ENCODE assay signal across 26 mouse cellular contexts in genomic region chr8:112581473-112581872, GRCm38 (mm10). TPM values are rescaled to one million over a fixed set of nuclear protein-coding genes. Genes with fewer than 3 reads are reported as not detected.
DNase-seq lines count a peak whose midpoint lies in the region; ATAC-seq lines count a peak whose summit lies in the region.
"Had no signal": no experiment of that assay in that cellular context is flagged by ENCODE, and none has a peak within 500 bp of the region (broad histone marks: within the 10 kb centered on the region; RNA-seq: fewer than 3 reads in every experiment).

No protein-coding gene starts in this region.

- no peak overlapping the region for H3K4me2 ChIP-seq in forebrain, embryonic 16.5 days (ENCODE audit: low read length)
- H3K4me2 ChIP-seq: forebrain, embryonic 15.5 days; heart, embryonic 15.5 days; hindbrain, embryonic 15.5 days; intestine, embryonic 15.5 days; limb, embryonic 12.5 days; liver, embryonic 12.5 days; neural tube, embryonic 13.5 days had no signal

- peak overlapping the region; percentile 41; the same call in 1 of the 2 replicates for H3K27ac ChIP-seq in forebrain, embryonic 16.5 days (ENCODE audit: low read length)
- H3K27ac ChIP-seq in forebrain, embryonic 10.5 days = no peak overlapping the region
- H3K27ac ChIP-seq: forebrain, embryonic 15.5 days; heart, embryonic 15.5 days; hindbrain, embryonic 15.5 days; intestine, embryonic 15.5 days; limb, embryonic 12.5 days; liver, embryonic 12.5 days; neural tube, embryonic 13.5 days had no signal

- no peaks in the 10 kb centered on the region for H3K36me3 ChIP-seq in forebrain, embryonic 16.5 days (ENCODE audit: control insufficient read depth, insufficient read depth)
- no peaks in the 10 kb centered on the region for H3K36me3 ChIP-seq in forebrain, embryonic 10.5 days (replicated peaks)
- H3K36me3 ChIP-seq: forebrain, embryonic 15.5 days; heart, embryonic 15.5 days; hindbrain, embryonic 15.5 days; intestine, embryonic 15.5 days; limb, embryonic 12.5 days; liver, embryonic 12.5 days; neural tube, embryonic 13.5 days had no signal

- no peak overlapping the region for H3K4me3 ChIP-seq in forebrain, embryonic 16.5 days (replicated peaks; ENCODE audit: low read length)
- no peak overlapping the region for H3K4me3 ChIP-seq in forebrain, embryonic 10.5 days
- H3K4me3 ChIP-seq: forebrain, embryonic 15.5 days; heart, embryonic 15.5 days; hindbrain, embryonic 15.5 days; intestine, embryonic 15.5 days; limb, embryonic 12.5 days; liver, embryonic 12.5 days; megakaryocyte, embryonic 14.5 days; myocyte; neural tube, embryonic 13.5 days had no signal

- H3K9me3 ChIP-seq in forebrain, embryonic 16.5 days (ENCODE audit: control insufficient read depth, low read length) = no peaks in the 10 kb centered on the region
- no peaks in the 10 kb centered on the region for H3K9me3 ChIP-seq in forebrain, embryonic 10.5 days
- H3K9me3 ChIP-seq: forebrain, embryonic 15.5 days; heart, embryonic 15.5 days; hindbrain, embryonic 15.5 days; intestine, embryonic 15.5 days; limb, embryonic 12.5 days; neural tube, embryonic 13.5 days had no signal

- DNase-seq in forebrain, embryonic 10.5 days (ENCODE audit: extremely low spot score, low spot score) = no peak
- peak; percentile 96 for DNase-seq in brain, adult 2 months (ENCODE audit: low read depth, low spot score)
- peak; percentile 84 to 89 for DNase-seq in cerebellum, adult 18-20 months
- peak; percentile 85 to 92 for DNase-seq in cerebellum, postnatal 14 days
- no peak for DNase-seq in frontal cortex, adult 2 months (ENCODE audit: extremely low spot score in 1 of 2, low spot score in 1 of 2)
- DNase-seq: adrenal gland, postnatal 10 days; gastrocnemius, postnatal 36 days; heart, postnatal 36 days; kidney, adult 9 months; kidney, postnatal 14 days; lung, adult 2 months; lung, postnatal 14 days; midbrain, embryonic 14.5 days; thymus, adult 18-20 months; thymus, postnatal 36 days had no signal

- no peaks in the 10 kb centered on the region for H3K27me3 ChIP-seq in forebrain, embryonic 16.5 days (replicated peaks; ENCODE audit: control insufficient read depth, insufficient read depth, low read length)
- no peaks in the 10 kb centered on the region for H3K27me3 ChIP-seq in forebrain, embryonic 10.5 days (ENCODE audit: poor library complexity, severe bottlenecking)
- H3K27me3 ChIP-seq: forebrain, embryonic 15.5 days; heart, embryonic 15.5 days; hindbrain, embryonic 15.5 days; intestine, embryonic 15.5 days; limb, embryonic 12.5 days; liver, embryonic 12.5 days; megakaryocyte, embryonic 14.5 days; neural tube, embryonic 13.5 days had no signal

- no peak overlapping the region for H3K9ac ChIP-seq in forebrain, embryonic 16.5 days (replicated peaks; ENCODE audit: low read depth, low read length)
- H3K9ac ChIP-seq: forebrain, embryonic 15.5 days; heart, embryonic 15.5 days; hindbrain, embryonic 15.5 days; intestine, embryonic 15.5 days; limb, embryonic 12.5 days; liver, embryonic 12.5 days; neural tube, embryonic 13.5 days had no signal

- 41% methylated on average over 6 of the region's 6 CpGs for WGBS in forebrain, embryonic 16.5 days
- WGBS in forebrain, embryonic 10.5 days = 84% methylated on average over 6 of the region's 6 CpGs

- peak; percentile 47; the same call in 1 of the 2 replicates for ATAC-seq in forebrain, embryonic 16.5 days
- ATAC-seq in megakaryocyte-erythroid progenitor cell, adult 5-6 weeks (replicated peaks; ENCODE audit: low FRiP score, low TSS enrichment, poor library complexity, severe bottlenecking) = no peak
- ATAC-seq: forebrain, embryonic 15.5 days; intestine, embryonic 15.5 days; liver, embryonic 12.5 days had no signal

- H3K4me1 ChIP-seq in forebrain, embryonic 16.5 days (replicated peaks; ENCODE audit: control insufficient read depth, insufficient read depth, low read length) = peaks cover 6% of the 10 kb centered on the region
- no peaks in the 10 kb centered on the region for H3K4me1 ChIP-seq in forebrain, embryonic 10.5 days
- H3K4me1 ChIP-seq: heart, embryonic 15.5 days; hindbrain, embryonic 15.5 days; intestine, embryonic 15.5 days; limb, embryonic 12.5 days; liver, embryonic 12.5 days; megakaryocyte, embryonic 14.5 days; neural tube, embryonic 13.5 days had no signal

RNA-seq across cellular contexts. Expression of gene Cntnap4, which starts 11.6 kb away (rescaled TPM):
- polyA plus RNA-seq in forebrain, embryonic 16.5 days (2015; fragmentation: Nextera tagmentation; extraction: Ambion mirVana) = 16.5 and 18.4 TPM in 2 replicates
- 0.10 and 0.25 TPM in 2 replicates for polyA plus RNA-seq in forebrain, embryonic 10.5 days (2016; fragmentation: Nextera tagmentation; extraction: Ambion mirVana)
- polyA plus RNA-seq in frontal cortex, adult 2 months (2012; rRNA removed) = 19.0 and 22.7 TPM in 2 replicates
- not detected in 2 replicates for total RNA-seq in megakaryocyte-erythroid progenitor cell, adult 5-6 weeks (2014; fragmentation: Nextera tagmentation)
- not detected in 2 replicates for total RNA-seq in megakaryocyte-erythroid progenitor cell, adult 5-6 weeks (2017)
- total RNA-seq: heart, postnatal 36 days had no signal
- polyA plus RNA-seq: lung, adult 2 months had no signal

Comparison
In these comparisons a context has a peak if more than half of its experiments do, and no peak if none do; other contexts are left out.
1. RNA of gene Cntnap4, which starts 11.6 kb away (polyA plus RNA-seq): 19.0 to 22.7 TPM in frontal cortex, adult 2 months and 16.5 to 18.4 TPM in forebrain, embryonic 16.5 days; 0.10 to 0.25 TPM in forebrain, embryonic 10.5 days; every median in the first group is over 10 times any median in the second.
2. DNase-seq: peak in brain, adult 2 months (single experiment), cerebellum, adult 18-20 months (2 of 2) and cerebellum, postnatal 14 days (2 of 2); none in forebrain, embryonic 10.5 days (single experiment) and frontal cortex, adult 2 months (0 of 2).